Mouse (Mus musculus) embryonic facial prominence, embryonic 15.5 days (tissue): Measurements from ENCODE around the gene Spint2. TPM values are rescaled to one million over a fixed set of nuclear protein-coding genes. Genes with fewer than 3 reads are reported as not detected.
A peak's percentile ranks its signal among the peaks of the same experiment; 100 is the strongest.
"Not testable (repeated sequence)": the region's sequence is repeated elsewhere in the genome, so short reads cannot be mapped to it uniquely, and the experiment has no call there.

Experiments used
- ATAC-seq: fragments of 200-750 bp; cut with Nextera tagmentation; 2 replicates; pipeline ENCODE4 v1.8.0; 2017; ENCODE audit warnings: low read depth, moderate TSS enrichment; ENCODE audit not compliant: insufficient number of reproducible peaks, low FRiP score, low TSS enrichment
- H3K27ac ChIP-seq: fragments of 300-500 bp; sonication (generic); replicated peaks from 2 replicates; pipeline ENCODE4 v1.5.1; 2015; ENCODE audit warnings: mild to moderate bottlenecking, inconsistent platforms
- H3K27me3 ChIP-seq: fragments of 300-500 bp; sonication (generic); 2 replicates; pipeline ENCODE4 v1.6.1; 2015; ENCODE audit warnings: inconsistent platforms
- H3K36me3 ChIP-seq: fragments of 300-500 bp; sonication (generic); 2 replicates; pipeline ENCODE4 v1.6.1; 2015; ENCODE audit warnings: mild to moderate bottlenecking, inconsistent platforms
- H3K4me1 ChIP-seq: fragments of 300-500 bp; sonication (generic); 2 replicates; pipeline ENCODE4 v1.6.1; 2015; ENCODE audit warnings: inconsistent platforms
- H3K4me2 ChIP-seq: fragments of 300-500 bp; sonication (generic); replicated peaks from 2 replicates; pipeline ENCODE4 v1.6.1; 2015; ENCODE audit warnings: mild to moderate bottlenecking, inconsistent platforms
- H3K4me3 ChIP-seq: fragments of 300-500 bp; sonication (generic); replicated peaks from 2 replicates; pipeline ENCODE4 v1.5.1; 2015; ENCODE audit warnings: mild to moderate bottlenecking, inconsistent platforms
- H3K9ac ChIP-seq: fragments of 300-500 bp; sonication (generic); 2 replicates; pipeline ENCODE4 v1.6.1; 2015; ENCODE audit warnings: inconsistent platforms
- H3K9me3 ChIP-seq: fragments of 300-500 bp; sonication (generic); replicated peaks from 2 replicates; pipeline ENCODE4 v1.6.1; 2016; ENCODE audit warnings: inconsistent platforms
- WGBS: fragments of 180-500 bp; shearing (Covaris S2); methylation state at CpG from one replicate; pipeline ENCODE4 v1.1.7; 2015; 5-methylcytosine and 5-hydroxymethylcytosine counted together
- polyA plus RNA-seq: library from polyadenylated mRNA; unstranded; fragments of >200 nt; fragmentation: Nextera tagmentation; extraction: Ambion mirVana; gene quantifications from 2 replicates; pipeline ENCODE4 v1.2.1, GENCODE M21; 2015

Spint2 gene
- polyA plus RNA-seq, 1 experiment from 2014 or later = 261 TPM

GRCm38 (mm10) chr7:29253842-29254241, 27.9 kb downstream of the Spint2 start:
- no peaks in the 10 kb centered on the region for H3K36me3 ChIP-seq
- no peak overlapping the region for H3K4me3 ChIP-seq
- H3K4me2 ChIP-seq = no peak overlapping the region
- no peaks in the 10 kb centered on the region for H3K27me3 ChIP-seq
- H3K9me3 ChIP-seq = no peaks in the 10 kb centered on the region
- H3K4me1 ChIP-seq = peaks cover 19% of the 10 kb centered on the region; the same call in 1 of the 2 replicates
- no peak for ATAC-seq
- 37% methylated on average over 5 of the region's 5 CpGs for WGBS
- H3K27ac ChIP-seq = no peak overlapping the region
- H3K9ac ChIP-seq = no peak overlapping the region

DNA sequence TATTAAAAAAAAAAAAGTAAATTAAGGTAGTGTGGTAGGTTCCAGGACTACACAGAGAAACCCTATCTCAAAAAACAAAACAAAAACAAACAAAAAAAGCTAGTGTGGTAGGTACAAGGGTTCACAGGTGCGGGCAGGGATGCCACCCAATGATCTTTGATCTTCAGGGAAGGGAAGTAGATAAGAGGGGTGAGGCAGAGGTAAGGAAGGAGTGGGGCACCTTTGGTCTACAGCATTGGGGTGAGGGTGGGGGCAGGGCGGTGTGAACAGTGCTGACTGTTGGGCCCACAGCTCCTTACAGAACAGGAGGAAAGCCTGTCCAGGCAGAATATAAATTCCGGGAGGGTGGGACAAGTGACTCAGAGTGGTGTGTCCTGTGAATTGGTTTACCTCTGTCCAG, 30.5 kb downstream of the Spint2 start:
- ATAC-seq = no peak
- no peak overlapping the region for H3K9ac ChIP-seq
- H3K4me3 ChIP-seq = no peak overlapping the region
- WGBS = 71% methylated on average over 3 of the region's 3 CpGs
- no peaks in the 10 kb centered on the region for H3K9me3 ChIP-seq
- 0 out of 2 replicates have a peak, but pooled peaks cover 9% of the 10 kb centered on the region for H3K36me3 ChIP-seq
- no peaks in the 10 kb centered on the region for H3K27me3 ChIP-seq
- H3K27ac ChIP-seq = no peak overlapping the region
- peaks cover 27% of the 10 kb centered on the region for H3K4me1 ChIP-seq
- no peak overlapping the region for H3K4me2 ChIP-seq

DNA sequence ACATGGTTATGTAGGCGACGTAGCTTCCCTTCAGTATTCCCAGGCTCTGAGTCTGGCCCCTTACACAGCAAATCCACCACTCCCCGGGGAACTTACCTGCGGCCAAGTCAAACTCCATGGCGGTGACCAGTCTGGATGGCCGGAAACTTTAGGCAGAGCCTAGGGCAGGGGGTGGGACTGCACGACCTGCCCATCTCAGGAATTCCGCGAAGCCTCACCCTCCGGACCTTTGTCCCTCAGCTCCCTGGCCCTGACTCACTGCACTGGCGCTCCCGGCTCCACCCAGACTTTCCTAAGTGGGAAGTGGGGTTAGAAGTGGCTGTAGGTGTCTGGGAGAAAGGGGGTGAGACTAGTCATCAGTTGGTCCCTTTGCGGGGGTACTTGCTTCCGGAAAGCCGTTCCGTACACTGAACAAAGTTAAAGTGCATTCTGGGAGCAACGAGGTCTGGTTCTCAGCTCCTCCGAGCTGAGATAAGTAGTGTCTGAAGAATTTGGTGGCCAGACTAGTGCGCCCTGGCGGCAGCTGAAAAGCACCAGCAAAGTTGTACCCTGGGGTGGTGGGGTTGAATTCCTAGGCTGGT, 33.4 kb downstream of the Spint2 start, which contains the start of gene 2200002D01Rik:
Gene 2200002D01Rik, minus strand, starts transcription at position 206 of the 581 bp plus-strand sequence.
- H3K27ac ChIP-seq = peak within 1 kb of the TSS; percentile 41; the same call in 1 of the 2 replicates

GRCm38 (mm10) chr7:29247706-29248105, 34.0 kb downstream of the Spint2 start:
- Histone ChIP-seq H3K9me3 (no peaks in the 10 kb centered on the region), H3K36me3 (peaks cover 29% of the 10 kb centered on the region), H3K4me2 (peak overlapping the region; percentile 44), H3K27me3 (no peaks in the 10 kb centered on the region), H3K27ac (no peak overlapping the region), H3K4me1 (peaks cover 19% of the 10 kb centered on the region), H3K9ac (no peak overlapping the region), H3K4me3 (peak overlapping the region; percentile 26)
- ATAC-seq = no peak
- 13% methylated on average over 19 of the region's 19 CpGs for WGBS

More for the DNA sequence above, 33.4 kb downstream of the Spint2 start, which contains the start of gene 2200002D01Rik:
- Histone ChIP-seq H3K4me2 (peak within 1 kb of the TSS; percentile 44), H3K4me1 (peaks cover 23% of the 10 kb centered on the region), H3K9me3 (no peaks in the 10 kb centered on the region), H3K9ac (no peak within 1 kb of the TSS), H3K4me3 (peak within 1 kb of the TSS; percentile 26), H3K27me3 (no peaks in the 10 kb centered on the region), H3K36me3 (peaks cover 29% of the 10 kb centered on the region)
- 15% methylated on average over 20 of the region's 20 CpGs for WGBS
- 0 out of 2 replicates have a peak, but pooled peaks have one; percentile 3 for ATAC-seq

GRCm38 (mm10) chr7:29247314-29247700, 34.4 kb downstream of the Spint2 start:
- WGBS = 33% methylated on average over 16 of the region's 16 CpGs
- Histone ChIP-seq H3K36me3 (peaks cover 29% of the 10 kb centered on the region), H3K4me3 (peak overlapping the region; percentile 26), H3K4me1 (peaks cover 19% of the 10 kb centered on the region), H3K9me3 (no peaks in the 10 kb centered on the region), H3K9ac (no peak overlapping the region), H3K4me2 (peak overlapping the region; percentile 44), H3K27ac (no peak overlapping the region), H3K27me3 (no peaks in the 10 kb centered on the region)
- ATAC-seq = no peak

GRCm38 (mm10) chr7:29246619-29247313, 34.9 kb downstream of the Spint2 start:
- ATAC-seq = no peak
- Histone ChIP-seq H3K9ac (no peak overlapping the region), H3K27ac (no peak overlapping the region), H3K4me3 (0 out of 2 replicates have a peak overlapping the region, but pooled peaks have one; percentile 26), H3K27me3 (no peaks in the 10 kb centered on the region), H3K36me3 (peaks cover 29% of the 10 kb centered on the region), H3K4me1 (peaks cover 19% of the 10 kb centered on the region), H3K4me2 (no peak overlapping the region), H3K9me3 (no peaks in the 10 kb centered on the region)
- WGBS = 82% methylated on average over 21 of the region's 21 CpGs

DNA sequence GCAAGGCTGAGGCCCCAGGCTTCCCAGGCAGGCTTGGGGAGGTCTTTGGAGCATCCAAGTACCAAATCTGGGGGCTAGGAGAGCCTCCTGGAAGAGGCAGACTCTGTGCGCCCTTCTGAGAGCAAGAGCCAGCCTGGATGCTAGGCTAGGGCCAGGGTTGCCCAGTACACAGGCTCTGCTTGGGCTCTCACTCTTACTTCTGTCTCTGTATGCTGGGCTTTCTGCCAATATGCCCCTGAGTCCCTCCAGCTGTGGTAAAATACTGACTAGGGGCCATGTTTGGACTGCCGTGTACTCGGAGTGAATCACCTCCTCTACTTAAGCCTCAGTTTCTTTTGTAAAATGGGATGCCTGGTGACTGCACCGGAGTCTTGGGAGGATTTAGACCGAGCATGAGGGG, 35.7 kb downstream of the Spint2 start:
- H3K4me3 ChIP-seq = no peak overlapping the region
- 81% methylated on average over 5 of the region's 5 CpGs for WGBS
- H3K27ac ChIP-seq = no peak overlapping the region
- H3K36me3 ChIP-seq = peaks cover 29% of the 10 kb centered on the region
- no peak overlapping the region for H3K4me2 ChIP-seq
- no peaks in the 10 kb centered on the region for H3K9me3 ChIP-seq
- ATAC-seq = no peak
- peaks cover 19% of the 10 kb centered on the region for H3K4me1 ChIP-seq
- H3K9ac ChIP-seq = no peak overlapping the region
- H3K27me3 ChIP-seq = no peaks in the 10 kb centered on the region

DNA sequence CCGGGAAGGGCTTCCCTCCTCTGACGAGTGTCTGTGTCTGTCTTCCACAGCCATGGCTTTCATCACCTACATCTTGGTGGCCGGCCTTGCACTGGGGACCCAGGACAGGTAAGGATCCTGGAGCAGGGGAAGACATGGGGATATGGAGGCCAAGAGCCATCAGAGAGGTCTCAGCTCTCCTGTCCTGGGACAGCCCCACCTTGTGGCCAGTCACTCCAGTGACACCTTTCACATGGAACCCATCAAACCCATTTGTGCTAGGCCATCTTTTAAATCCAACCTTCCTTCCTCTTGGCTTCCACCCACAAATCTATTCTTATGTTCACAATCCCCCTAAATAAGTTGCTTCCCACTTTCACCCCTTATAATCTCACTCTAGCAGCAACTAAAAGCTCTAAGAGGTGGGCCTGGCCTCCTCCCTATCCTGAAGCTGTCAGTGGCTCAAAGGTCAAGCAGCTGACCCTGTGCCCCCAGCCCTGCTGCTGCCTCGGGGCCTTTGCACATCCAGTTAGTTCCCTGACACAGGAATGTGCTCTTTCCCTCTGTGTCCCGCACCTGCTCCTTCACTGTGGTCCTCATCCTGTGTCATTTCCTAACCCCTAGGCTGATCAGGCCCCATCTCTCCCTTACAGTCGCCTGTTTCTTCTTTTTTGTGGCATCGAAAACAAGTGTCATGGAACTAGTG, 36.8 kb downstream of the Spint2 start:
- Histone ChIP-seq H3K9ac (no peak overlapping the region), H3K9me3 (no peaks in the 10 kb centered on the region), H3K4me3 (no peak overlapping the region), H3K4me1 (peaks cover 20% of the 10 kb centered on the region), H3K4me2 (no peak overlapping the region), H3K27ac (no peak overlapping the region), H3K36me3 (peaks cover 29% of the 10 kb centered on the region), H3K27me3 (no peaks in the 10 kb centered on the region)
- ATAC-seq = no peak
- WGBS = 74% methylated on average over 7 of the region's 7 CpGs

- Histone ChIP-seq H3K4me2 (peak within 1 kb of the TSS; percentile 69), H3K4me3 (peak within 1 kb of the TSS; percentile 78), H3K27me3 (no peaks in the 10 kb centered on the region), H3K4me1 (peaks cover 21% of the 10 kb centered on the region), H3K27ac (peak within 1 kb of the TSS; percentile 96), H3K9me3 (no peaks in the 10 kb centered on the region), H3K36me3 (no peaks in the 10 kb centered on the region), H3K9ac (peak within 1 kb of the TSS; percentile 65)
- WGBS = under 1% methylated on average over 60 of the region's 60 CpGs
- peak; percentile 96 for ATAC-seq
These were observed 43.4 kb downstream of the Spint2 start, which contains the start of gene Yif1b for GRCm38 (mm10) chr7:29238019-29238967. Yif1b (plus strand) TSS chr7:29238329.

DNA sequence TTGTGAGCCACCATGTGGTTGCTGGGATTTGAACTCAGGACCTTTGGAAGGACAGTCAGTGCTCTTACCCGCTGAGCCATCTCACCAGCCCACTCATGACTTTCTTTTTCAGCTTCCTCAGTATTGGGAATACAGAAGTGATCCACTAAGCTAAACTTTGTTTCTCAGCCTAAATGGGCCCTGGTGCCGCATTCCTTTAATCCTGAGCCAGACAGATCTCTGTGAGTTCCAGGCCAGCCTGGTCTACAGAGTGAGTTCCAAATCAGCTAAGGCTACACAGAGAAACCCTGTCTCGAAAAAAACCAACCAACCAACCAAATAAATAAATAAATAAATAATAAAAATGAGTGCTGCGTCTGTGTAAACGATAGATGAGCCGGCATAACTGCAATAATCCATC, 44.1 kb downstream of the Spint2 start:
- 28% methylated on average over 6 of the region's 6 CpGs for WGBS
- H3K4me2 ChIP-seq = peak overlapping the region; percentile 69
- H3K27me3 ChIP-seq, H3K36me3 ChIP-seq, ATAC-seq, H3K9me3 ChIP-seq: not testable (repeated sequence)
- H3K9ac ChIP-seq = peak overlapping the region; percentile 44
- peak overlapping the region; percentile 78 for H3K4me3 ChIP-seq
- H3K27ac ChIP-seq = peak overlapping the region; percentile 96
- peaks cover 21% of the 10 kb centered on the region for H3K4me1 ChIP-seq
